Mouse (Mus musculus): ENCODE measurements around the gene Tmem255a. TPM values are rescaled to one million over a fixed set of nuclear protein-coding genes. Genes with fewer than 3 reads are reported as not detected.

Tmem255a gene
- 10 to 100 TPM; 35.5 to 54.0 (median 41.9) TPM for total RNA-seq (2022)

DNA sequence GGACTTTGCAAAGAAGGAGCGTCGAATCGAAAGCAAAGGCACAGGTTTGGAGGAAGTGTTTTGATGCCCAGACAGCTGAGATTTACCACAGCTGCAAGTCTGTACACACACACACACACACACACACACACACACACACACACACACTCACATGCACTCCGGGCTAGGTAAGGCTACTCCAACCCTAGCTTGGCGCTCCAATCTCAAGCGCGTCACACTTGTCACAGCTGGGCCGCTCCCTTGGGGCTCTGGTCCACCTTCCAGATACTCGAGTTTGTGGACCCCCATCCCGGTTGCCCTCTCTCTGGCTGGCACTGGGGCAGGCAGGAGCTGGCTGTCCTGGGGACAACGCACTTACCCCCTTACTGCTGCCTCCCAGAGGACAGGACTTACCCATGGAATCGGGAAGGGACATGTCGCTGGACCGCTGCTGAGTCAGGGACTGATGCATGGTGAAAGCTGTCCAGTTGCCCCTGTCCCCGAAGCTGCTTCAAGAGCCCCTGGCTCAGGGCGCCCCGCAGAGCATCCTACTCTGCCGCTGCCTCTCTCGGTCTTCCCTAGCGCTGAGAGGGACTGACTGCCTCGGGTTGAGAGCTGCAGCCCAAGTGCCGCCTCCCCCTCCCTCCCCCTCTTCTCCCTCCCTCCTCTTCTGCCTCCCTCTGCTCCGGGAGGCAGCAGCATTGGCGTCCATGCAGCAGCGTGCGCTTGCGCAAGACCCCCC is at the start of gene Tmem255a:
Tmem255a (minus strand) TSS at position 589 of the 721 bp plus-strand sequence.
- peak; percentile 10 to 22 for DNase-seq (ENCODE audit: low spot score in 2 of 2)

DNA sequence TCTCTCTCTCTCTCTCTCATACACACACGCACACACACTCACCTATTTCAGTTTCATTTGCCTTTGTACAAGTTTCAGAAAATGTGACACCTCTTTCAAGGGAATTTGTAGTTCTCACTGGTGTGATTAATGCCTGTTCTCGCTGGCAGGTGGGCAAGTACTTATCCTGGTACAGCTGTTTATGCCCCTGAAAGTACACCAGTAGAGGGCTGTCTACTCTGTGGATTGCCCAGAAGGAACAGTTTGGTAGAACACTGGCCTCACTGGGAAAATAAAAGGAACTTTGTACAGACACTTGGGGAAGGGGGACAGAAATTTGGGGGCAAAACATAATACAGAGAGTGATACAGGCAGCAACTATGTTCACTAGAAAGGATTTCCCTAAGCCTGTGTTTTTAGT is 7.4 kb upstream of the Tmem255a start:
- DNase-seq (ENCODE audit: low spot score in 2 of 2), result no peak

DNA sequence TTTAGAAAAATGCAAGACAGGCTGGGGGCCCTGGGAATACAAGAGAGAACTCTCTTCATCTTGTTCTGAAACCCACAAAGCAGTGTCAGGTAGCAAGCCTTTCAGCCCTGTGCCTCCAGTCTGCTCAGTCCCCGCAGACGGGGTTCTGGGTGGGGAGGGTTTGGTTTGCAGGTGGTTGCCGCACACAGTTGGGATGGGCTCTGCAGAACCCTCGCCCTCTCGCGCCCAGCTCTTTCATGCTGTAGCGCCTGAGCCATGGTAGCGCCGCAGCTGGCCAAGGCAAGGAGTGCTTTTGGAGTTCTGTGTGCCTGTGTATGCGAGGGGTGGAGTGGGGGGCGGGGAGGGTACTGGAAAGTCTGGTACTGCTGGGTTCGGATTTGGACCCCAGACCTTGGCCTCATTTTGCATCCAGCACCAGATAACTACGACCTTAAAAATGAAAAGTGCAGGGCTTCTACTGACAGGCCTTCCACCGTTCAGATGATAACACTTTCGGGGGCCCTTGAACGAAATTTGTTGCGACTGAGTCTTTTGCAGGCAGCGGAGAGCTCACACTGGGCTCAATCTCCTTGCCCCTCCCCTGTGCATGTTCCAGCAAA is 1.8 kb downstream of the Tmem255a start:
- DNase-seq (ENCODE audit: low spot score in 2 of 2), result peak in 1 of 2 experiments; percentile 11

DNA sequence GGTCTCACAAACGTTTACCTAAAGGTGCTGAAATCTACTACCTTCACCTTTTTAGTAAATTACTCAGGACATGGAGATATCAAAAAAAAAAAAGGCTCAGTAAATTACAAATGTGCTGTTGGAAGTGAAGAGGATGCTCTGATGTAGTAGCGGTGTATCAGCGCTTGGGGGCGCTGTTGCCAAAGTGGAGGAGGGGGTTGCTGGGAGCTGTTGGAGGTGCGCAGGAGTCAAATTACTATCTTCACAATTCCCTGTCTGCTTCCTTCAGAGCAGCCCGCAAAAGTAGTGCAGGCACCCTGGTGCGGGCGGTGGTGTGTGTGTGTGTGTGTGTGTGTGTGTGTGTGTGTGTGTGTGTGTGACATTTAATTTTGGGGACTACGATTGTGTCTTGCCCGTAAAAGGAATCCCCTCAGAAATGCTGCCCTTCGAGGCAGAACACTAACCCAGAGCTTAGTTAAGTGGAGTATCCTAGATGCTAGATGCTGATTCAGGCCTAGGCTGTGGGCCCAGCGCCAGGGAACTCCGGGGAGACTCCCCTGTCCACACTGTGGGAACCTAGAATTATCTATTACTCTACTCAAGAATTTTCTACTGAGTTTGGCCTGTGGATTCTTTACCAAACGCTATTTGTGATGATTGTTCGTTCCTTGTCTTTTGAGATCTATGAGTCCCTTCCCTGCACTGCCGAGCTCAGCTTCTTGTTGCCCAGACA is 2.4 kb downstream of the Tmem255a start:
- DNase-seq (ENCODE audit: low spot score in 2 of 2), result peak; percentile 17 to 25

DNA sequence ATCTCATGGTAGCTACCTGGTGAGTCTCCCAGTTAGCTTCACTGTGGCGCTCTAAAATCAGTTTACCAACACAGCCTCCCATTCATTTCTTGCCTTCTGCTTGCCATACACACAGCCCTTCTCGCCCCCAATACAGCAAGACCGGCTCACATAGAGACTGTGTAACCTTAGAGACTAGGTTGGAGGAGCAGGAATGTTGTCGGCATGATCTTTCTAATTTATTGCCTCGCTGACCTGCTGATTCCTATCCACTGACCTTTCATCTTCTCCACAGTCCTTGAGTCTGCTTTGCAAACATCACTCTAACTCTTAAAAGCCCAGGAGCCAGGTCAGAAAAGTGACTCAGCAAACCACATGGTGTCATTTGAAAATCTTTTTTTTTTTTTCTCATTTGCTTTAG is 4.6 kb downstream of the Tmem255a start:
- DNase-seq (ENCODE audit: low spot score in 2 of 2), result no peak

DNA sequence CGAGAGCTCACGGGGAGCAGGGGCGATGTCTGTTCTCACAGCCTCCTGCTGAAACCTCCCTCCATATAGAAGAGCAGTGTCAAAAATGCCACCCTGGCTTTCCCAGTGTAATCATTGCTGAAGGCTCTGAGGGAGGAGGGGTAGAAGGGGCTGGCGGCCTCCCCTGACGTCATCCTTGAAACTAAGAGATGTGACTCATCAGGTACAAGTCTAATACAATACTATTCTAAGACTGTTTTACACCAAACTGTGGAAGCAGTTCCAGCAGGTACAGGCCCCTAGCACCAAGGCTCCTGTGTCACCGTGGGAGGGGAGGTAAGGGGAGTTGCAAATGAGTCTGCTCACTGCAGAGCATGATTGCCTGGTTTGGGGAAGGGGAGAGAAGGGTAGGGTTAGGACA is 5.1 kb downstream of the Tmem255a start:
- no peak for DNase-seq (ENCODE audit: low spot score in 2 of 2)

DNA sequence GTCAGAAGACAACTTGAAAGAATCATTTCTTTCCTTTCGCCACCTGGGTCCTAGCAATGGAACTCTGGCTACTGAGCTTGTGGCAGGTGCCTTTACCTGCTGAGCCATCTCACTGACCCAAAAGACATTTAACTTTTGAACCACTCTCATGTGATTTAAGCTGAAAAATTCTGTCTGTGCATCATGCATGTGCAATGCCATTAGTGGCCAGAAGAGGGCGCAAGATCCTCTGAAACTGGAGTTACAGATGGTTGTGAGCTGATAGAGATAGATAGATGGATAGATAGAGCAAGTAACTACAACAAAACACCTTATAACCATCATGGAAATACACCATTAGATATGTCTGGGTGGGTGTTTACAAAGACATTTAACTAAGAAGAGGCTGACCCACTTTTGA is 14.5 kb downstream of the Tmem255a start:
- peak in 1 of 2 experiments; percentile 36 for DNase-seq (ENCODE audit: low spot score in 2 of 2)

DNA sequence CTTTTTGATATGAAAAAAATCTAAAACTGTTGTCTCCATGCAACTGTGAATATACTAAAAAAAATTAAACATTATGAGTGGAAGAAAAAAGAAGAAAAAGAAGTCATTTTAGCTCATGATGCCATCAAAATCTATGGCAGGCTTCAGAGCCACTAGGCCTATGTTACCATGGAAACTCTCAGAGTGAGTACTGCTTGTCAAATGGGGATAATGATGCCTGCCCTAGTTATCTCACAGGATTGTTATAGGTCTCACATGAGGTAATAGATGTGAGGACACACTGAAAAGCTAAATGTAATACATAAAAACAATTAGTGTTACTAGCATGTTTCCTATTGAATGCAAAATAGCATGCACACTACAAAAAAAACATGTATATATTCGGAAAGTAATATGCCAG is 22.4 kb downstream of the Tmem255a start:
- DNase-seq (ENCODE audit: low spot score in 2 of 2), result no peak

DNA sequence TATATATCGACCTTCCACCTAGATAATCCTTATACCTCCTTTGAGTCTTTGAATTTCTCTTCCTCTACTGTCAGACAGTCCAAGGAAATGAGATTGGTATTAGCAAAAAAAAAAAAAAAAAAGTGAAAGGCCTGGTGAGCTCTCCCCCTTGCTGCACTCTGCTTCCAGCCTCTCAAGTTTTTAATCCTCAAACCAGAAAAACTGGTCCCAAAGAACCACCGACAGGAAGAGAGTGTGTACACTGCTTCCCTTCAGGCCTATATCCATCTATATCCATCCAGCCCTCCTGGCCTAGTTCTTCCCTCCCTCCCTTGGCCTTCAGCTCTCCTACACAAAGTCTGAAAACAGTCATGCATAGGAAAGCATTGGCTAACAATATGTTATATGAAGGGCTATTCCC is 29.5 kb downstream of the Tmem255a start:
- DNase-seq (ENCODE audit: low spot score in 2 of 2), result no peak

DNA sequence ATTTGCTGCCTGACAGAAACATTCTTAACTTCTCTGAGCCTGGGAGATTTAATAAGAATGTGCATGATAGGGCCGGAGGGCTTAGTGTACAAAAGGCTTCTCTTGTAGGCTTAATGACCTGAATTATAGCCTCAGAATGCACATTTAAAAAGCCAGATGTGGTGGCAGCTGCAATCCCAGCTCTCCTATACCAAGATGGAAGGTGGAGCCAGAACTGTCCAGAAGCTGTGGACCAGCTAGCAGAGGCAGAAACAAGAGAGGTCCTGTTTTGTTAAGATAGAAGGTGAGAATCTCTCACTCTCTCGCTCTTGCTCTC is 34.6 kb downstream of the Tmem255a start:
- DNase-seq (ENCODE audit: low spot score in 2 of 2), result no peak

DNA sequence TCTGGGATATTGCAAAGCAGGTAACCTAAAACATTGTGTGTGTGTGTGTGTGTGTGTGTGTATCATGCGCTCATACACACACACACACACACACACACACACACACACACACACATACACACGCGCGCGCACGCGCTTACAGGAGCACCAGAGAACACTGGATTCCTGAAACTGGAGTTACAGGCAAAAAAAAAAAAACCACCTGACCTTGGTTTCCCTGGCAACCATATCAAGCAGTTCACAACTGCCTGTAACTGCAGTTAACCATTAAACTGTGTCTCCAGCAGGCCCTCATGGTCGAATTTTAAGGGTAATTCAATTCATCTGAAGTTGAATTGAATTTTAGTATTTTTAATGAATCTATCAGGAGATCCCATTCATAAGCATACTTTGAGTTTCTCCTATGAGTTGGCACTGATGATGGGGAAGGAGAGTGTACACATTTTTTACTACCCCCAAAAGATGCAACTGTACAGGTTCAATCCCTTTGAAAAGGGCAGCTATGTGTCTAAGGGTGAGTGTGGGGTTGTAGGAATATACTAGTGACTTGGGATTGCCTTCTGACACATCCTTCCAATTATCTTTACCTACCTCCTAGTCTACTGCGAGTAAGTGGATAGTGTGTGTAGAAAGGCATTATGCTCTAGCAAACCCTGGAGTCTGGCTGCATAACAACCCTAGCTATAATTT is 35.1 kb downstream of the Tmem255a start:
- DNase-seq (ENCODE audit: low spot score in 2 of 2), result no peak

DNA sequence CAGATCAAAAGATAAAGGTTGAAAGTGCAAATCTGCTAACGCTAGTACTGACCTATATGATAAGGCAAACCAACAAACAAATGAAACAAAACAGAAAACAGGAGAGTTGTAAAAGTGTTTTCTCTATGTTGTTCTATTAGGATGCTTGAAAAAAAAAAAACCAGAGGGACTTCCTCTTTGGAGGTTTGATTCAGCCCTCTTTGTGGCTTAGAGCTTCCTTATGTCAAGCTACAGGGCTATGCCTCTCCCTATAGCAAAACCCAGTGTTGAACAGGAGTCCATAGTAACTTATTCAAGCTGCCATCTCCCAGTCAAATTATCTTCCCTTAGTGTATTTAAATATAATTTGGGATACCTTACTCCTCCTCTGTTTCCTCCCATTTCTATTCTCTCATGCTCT is 44.8 kb downstream of the Tmem255a start:
- no peak for DNase-seq (ENCODE audit: low spot score in 2 of 2)

DNA sequence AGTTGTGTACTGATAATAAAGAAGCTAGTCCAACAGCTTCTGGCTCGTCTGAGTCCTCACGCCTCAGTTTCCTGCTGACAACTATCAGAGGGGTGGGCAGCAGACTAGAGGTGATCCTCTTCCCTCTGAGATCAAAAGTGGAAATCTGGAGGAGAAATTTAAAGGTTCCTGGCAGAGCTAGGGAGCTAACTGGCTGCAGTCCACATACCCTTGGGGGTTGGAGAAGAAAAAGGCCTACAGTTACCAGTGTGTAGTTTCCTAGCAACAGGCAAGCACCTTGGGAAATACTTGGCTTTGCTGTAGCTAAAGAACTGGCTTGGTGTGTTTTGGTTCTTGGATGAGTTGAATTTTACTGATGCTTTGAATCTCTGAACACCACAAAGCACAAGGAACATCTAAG is 50.4 kb downstream of the Tmem255a start:
- peak in 1 of 2 experiments; percentile 20 for DNase-seq (ENCODE audit: low spot score in 2 of 2)

DNA sequence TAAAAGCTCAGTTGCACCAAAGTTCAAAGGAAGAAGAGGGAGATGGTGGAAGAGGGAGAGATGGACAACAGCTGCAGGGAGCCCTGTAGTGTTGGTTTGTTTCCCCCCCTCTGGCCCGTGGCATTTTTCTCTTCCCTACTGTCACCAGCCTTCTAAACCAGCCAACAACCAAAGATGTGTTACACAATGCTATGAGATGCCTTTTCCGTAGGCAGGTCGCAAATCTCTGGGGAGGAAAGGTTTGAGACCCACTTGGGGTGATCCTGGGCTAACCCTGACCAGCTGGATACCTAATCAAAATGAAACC is 61.8 kb downstream of the Tmem255a start:
- no peak for DNase-seq (ENCODE audit: low spot score in 2 of 2)

DNA sequence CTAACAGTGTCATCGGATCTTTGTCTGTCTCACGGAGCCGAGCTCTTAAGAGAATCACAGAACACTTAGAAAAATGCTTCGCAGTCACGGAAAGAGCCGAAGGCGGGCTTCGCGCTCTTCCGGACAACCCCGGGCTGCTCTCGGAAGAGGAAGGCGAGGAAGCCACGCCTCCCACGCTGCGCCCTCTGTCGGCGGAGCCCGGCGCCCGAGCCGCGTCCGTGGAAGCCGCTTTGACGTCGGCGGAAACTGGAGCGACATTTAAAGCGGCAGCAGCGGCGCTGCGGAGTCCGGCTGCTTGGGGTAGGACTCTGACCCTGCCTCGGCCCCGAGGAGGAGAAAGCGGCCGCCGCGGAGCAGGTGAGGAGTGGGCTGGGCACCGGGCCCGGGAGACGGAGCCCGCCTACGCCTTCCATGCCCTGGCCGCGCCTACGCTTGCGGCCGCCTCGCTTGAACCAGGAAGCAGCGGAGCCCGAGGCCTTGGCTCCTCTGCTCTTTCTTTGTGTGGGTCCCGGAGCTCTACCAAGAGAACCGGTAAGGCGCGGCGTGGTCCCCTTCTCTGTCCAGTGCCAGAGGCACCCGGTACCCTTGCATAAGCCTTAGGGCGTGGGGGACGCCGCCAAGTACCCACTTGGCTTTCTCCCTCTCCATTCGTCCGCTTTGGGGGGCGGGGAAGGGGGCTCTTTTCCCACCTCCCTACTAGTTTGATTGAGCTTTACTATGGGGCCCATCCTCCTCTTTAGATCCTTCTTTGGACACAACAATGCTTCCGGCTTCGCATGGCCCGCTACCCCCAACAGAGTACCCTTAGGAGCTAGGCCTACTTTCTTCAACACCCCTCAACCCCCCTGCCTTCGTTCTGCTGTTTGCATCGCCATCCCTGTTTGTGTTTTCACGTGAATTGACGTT is 62.4 kb downstream of the Tmem255a start, which contains the start of gene Zbtb33:
Zbtb33 (plus strand) TSS at position 242 of the 906 bp plus-strand sequence.
- DNase-seq (ENCODE audit: low spot score in 2 of 2), result peak; percentile 66 to 82

DNA sequence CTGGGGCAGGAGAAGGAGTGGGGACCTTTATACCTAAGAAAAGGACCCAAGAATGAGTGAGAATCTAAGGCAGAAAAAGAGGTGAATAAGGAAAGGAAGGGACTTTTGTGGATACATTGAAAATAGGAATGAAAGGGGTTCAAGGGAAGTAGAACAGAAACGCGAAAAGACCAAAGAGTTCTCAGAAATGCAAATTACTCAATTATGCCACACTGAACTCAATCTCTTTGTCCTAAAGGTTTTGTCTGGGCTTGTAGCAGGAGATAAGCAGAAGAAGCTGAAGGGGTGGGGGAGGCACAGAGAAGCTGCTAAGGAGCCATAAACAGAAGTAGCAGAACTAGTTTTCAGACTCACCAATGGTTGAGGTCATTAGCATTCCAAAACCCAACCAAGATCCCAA is 66.7 kb downstream of the Tmem255a start:
- no peak for DNase-seq (ENCODE audit: low spot score in 2 of 2)

DNA sequence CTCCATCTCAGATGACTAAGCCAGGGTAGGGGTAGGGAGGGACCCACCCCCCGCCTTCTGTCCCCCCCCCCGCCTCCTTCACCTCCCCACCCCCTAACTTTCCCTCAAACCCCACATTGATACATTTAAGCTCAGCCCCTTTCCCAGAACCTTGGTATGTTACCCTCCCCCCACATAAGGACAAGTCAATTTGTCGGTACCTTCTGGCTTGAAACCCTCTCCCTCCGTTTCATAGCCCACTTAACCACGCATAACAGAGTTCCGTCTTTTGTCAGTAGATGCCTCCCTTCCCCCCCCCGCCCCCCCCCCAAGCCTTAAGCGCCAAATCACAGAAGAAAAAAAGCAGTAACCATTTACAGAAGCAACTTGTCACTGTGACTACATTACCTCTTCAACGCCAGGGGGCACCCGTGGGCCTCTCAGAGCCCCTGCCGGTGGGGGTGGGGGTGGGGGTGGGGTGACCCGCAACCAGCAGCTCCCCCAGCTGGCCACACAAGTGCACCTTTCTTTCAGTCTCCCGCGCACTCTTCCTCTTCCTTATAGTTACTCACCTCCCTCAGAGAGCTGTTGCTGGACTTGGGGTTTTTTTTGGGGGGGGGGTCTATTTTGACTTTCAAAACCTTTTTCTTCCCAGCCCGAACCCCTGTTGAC is 70.5 kb downstream of the Tmem255a start:
- DNase-seq (ENCODE audit: low spot score in 2 of 2), result no peak

DNA sequence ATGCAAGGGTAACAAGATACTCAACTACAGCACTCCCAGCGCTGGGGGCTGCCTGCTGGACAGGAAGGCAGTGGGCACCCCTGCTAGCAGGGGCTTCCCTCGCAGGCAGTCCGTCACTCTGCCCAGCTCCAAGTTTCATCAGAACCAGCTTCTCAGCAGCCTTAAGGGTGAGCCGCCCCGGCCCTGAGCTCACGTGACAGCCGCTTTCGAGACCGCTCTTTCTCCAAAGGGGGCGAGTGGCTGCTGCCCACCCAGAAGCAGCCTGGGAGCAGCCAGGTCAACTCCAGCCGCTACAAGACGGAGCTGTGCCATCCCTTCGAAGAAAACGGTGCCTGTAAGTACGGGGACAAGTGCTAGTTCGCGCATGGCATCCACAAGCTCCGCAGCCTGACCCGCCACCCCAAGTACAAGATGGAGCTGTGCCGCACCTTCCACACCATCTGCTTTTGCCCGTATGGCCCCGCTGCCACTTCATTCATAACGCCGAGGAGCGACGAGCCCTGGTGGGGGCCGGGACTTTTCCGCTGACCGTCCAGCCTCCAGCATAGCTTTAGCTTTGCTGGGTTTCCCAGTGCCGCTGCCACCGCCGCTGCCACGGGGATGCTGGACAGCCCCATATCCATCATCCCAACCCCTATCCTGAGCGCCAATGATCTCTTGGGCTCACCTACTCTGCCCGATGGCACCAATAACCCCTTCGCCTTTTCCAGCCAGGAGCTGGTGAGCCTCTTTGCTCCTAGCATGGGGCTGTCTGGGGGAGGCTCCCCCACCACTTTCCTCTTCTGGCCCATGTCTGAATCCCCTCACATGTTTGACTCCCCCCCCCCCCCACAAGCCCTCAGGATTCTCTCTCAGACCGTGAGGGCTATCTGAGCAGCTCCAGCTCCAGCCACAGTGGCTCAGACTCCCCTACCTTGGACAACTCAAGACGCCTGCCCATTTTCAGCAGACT is 71.3 kb downstream of the Tmem255a start:
- no peak for DNase-seq (ENCODE audit: low spot score in 2 of 2)

DNA sequence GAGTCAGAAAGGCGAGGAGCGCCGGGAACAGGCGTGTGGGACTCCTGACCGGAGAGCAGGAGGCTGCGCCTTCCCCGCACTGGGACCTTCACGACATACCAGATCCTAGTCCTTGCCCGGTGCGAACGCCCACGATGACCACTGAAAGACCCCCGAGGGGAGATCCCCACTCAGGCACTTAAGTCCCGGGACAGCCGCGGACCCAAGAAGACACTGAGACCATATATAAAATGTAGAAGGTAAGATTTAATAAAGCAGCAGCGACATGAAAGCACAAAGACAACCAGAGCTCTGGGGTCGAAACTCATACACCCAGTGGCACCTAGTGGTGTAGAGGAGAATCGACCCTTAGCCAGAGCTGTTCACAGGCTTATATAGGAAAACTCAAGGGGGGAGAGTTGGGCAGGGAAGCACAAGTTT is 72.3 kb downstream of the Tmem255a start:
- DNase-seq (ENCODE audit: low spot score in 2 of 2), result peak in 1 of 2 experiments; percentile 18
